Mouse (Mus musculus) R1 (cell line): ENCODE data around the gene Gm21954.
A peak's percentile ranks its signal among the peaks of the same experiment; 100 is the strongest.

Source experiments
- DNase-seq: peaks from one replicate; pipeline ENCODE4 v3.0.0-alpha.2; 2018; ENCODE audit warnings: low read depth, low spot score

Gm21954 gene

GRCm38 (mm10) chr3:55472110-55472509 is at the start of gene Gm21954:
Gene Gm21954 (minus strand): TSS chr3:55472210.
- no peak for DNase-seq

- DNase-seq: peak; percentile 19
Measured at GRCm38 (mm10) chr3:55521776-55522175, 49.8 kb upstream of the Gm21954 start.

GRCm38 (mm10) chr3:55520240-55521180 is 48.5 kb upstream of the Gm21954 start:
- peak; percentile 69 for DNase-seq

GRCm38 (mm10) chr3:55517454-55518014 is 45.5 kb upstream of the Gm21954 start:
- DNase-seq: peak; percentile 7

GRCm38 (mm10) chr3:55515966-55516365 is 44.0 kb upstream of the Gm21954 start:
- no peak for DNase-seq

GRCm38 (mm10) chr3:55511658-55512057 is 39.6 kb upstream of the Gm21954 start:
- no peak for DNase-seq

- no peak for DNase-seq
Measured at GRCm38 (mm10) chr3:55510198-55510597, 38.2 kb upstream of the Gm21954 start.

GRCm38 (mm10) chr3:55499298-55499697 is 27.3 kb upstream of the Gm21954 start:
- DNase-seq: no peak

- DNase-seq: no peak
Measured at GRCm38 (mm10) chr3:55496462-55496941, 24.5 kb upstream of the Gm21954 start.

- DNase-seq: no peak
Measured at GRCm38 (mm10) chr3:55495866-55496265, 23.9 kb upstream of the Gm21954 start.

GRCm38 (mm10) chr3:55495231-55495630 is 23.2 kb upstream of the Gm21954 start:
- no peak for DNase-seq

GRCm38 (mm10) chr3:55494348-55494747 is 22.3 kb upstream of the Gm21954 start:
- peak; percentile 19 for DNase-seq

- no peak for DNase-seq
Measured at GRCm38 (mm10) chr3:55492021-55492420, 20.0 kb upstream of the Gm21954 start.

- DNase-seq: no peak
Measured at GRCm38 (mm10) chr3:55489231-55489990, 17.4 kb upstream of the Gm21954 start.

- no peak for DNase-seq
Measured at GRCm38 (mm10) chr3:55483328-55483727, 11.3 kb upstream of the Gm21954 start.

GRCm38 (mm10) chr3:55481140-55481539 is 9.1 kb upstream of the Gm21954 start:
- no peak for DNase-seq

- no peak for DNase-seq
Measured at GRCm38 (mm10) chr3:55479306-55479705, 7.3 kb upstream of the Gm21954 start.

- no peak for DNase-seq
Measured at GRCm38 (mm10) chr3:55476694-55477093, 4.7 kb upstream of the Gm21954 start.

GRCm38 (mm10) chr3:55473146-55473545 is 1.1 kb upstream of the Gm21954 start:
- DNase-seq: no peak

- peak; percentile 14 for DNase-seq
Measured at GRCm38 (mm10) chr3:55466348-55466747, 5.7 kb downstream of the Gm21954 start.

GRCm38 (mm10) chr3:55465785-55466184 is 6.2 kb downstream of the Gm21954 start:
- no peak for DNase-seq

- no peak for DNase-seq
Measured at GRCm38 (mm10) chr3:55464226-55464625, 7.8 kb downstream of the Gm21954 start.
